Mouse (Mus musculus) CD4-positive naive resting alpha-beta T cell, adult 76 days (primary cell): ENCODE measurements around the gene Sesn1. TPM values are rescaled to one million over a fixed set of nuclear protein-coding genes. Genes with fewer than 3 reads are reported as not detected.

Experiments used
- total RNA-seq: library from RNA; stranded (reverse); gene quantifications from one replicate; pipeline ENCODE4 v1.2.4, GENCODE M21; 2023

Gene Sesn1
- 95.5 TPM for total RNA-seq

GRCm38 (mm10) chr10:41809771-41810563, at the start of gene Sesn1, which contains the start of gene Cep57l1:
Sesn1 (plus strand) TSS chr10:41809935.
Cep57l1 (minus strand) TSS chr10:41809871.

Other genes with a start within 250 kb of the Sesn1 start
- gene Ccdc162, start 93.3 kb upstream of the Sesn1 start, total RNA-seq, result 2.9 TPM
- 12.5 TPM for gene Cep57l1, start 64 bp upstream of the Sesn1 start, total RNA-seq
- gene Armc2, start 208.5 kb downstream of the Sesn1 start, total RNA-seq, result 0.15 TPM